Mouse (Mus musculus): Measurements from ENCODE around the gene Plk3. TPM values are rescaled to one million over a fixed set of nuclear protein-coding genes. Genes with fewer than 3 reads are reported as not detected.
A peak's percentile ranks its signal among the peaks of the same experiment; 100 is the strongest.

Gene Plk3
- polyA plus RNA-seq, 1 experiment from 2014 or later = 4.0 TPM

DNA sequence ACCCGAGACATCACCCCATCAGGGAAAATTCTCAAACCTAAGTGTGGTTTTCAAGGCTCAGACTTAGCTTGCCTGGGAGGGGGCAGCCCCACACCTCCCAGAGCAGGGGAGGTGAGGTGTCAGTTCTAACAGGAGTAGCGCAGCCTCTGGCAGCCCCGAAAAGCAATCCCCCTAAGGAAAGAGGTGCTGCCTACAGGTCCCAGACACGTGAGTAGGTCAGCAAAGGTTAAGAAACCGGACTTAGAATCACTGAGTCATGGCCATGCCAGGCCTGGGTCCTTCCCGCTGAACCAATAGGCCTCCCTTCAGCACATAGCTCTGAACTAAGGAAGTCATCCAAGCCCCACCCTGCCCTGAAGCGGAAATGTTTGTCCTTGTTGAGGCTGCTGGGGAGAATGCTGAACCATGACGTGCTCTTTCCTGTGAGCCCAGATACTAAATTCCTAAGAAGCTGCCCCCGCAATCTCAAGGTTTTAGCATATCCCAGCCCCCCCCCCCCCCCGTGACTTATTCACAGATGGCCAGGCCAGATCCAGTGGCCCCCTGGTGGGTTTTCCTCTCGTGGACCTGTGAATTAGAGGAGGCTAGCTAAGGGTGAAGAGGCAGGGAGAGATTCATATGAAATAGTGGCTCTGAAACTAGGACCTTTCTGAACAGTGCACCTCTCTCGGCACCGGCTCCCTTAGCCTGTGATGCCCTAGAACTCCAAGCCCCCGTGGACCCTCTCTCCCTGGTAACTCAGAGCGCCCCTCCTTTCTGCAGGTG, 7.7 kb downstream of the Plk3 start:
- no peak for TF ChIP-seq CTCF (IDR thresholded peaks at IDR 0.05)
- peak; percentile 80 for TF ChIP-seq EP300 (IDR thresholded peaks at IDR 0.05)
- ATAC-seq = peak; percentile 89
- Histone ChIP-seq H3K36me3 (ENCODE audit: insufficient read depth, low read length) (no peaks in the 10 kb centered on the region), H3K27me3 (replicated peaks; ENCODE audit: insufficient read depth, low read length) (no peaks in the 10 kb centered on the region), H3K4me1 (ENCODE audit: insufficient read depth, low read depth, low read length) (peaks cover 20% of the 10 kb centered on the region), H3K4me3 (ENCODE audit: low read depth, low read length) (no peak overlapping the region), H3K4me2 (replicated peaks; ENCODE audit: low read depth, low read length) (no peak overlapping the region), H3K9ac (replicated peaks; ENCODE audit: low read depth) (no peak overlapping the region), H3K9me3 (ENCODE audit: low read length) (no peaks in the 10 kb centered on the region), H3K27ac (ENCODE audit: low read length) (peak overlapping the region; percentile 88)
- peak; percentile 95 for DNase-seq (ENCODE audit: low spot score)
- 33% methylated on average over 15 of the region's 15 CpGs for WGBS

DNA sequence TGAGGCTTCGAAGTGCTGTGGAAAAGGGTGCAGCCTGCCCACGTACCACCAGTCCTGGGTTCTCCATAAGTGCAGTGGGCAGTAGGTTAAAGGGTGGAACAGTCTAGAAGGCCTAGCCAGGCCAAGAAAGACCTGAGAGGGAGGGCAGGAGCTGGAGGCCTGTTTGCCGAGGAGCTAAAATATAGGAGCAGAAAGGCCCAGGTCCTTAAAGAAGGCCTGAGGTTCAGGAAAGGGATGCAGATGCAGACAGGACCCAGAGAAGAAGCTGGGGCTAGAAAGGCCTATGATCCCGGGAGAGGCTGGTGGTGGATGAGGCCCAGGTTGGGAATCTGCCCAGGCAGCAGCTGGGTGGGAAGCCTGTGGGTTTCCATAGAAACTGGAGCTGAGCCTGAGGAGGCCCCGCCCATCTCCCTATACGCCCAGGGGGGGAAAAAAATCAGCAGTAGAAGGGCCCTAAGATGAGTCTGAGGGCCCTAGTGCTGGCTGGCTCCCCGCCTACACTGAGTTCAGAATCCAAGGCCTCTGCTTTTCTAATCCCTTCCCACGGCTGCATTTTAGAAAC, 8.3 kb downstream of the Plk3 start, which contains the start of gene Btbd19:
Gene Btbd19 (minus strand): TSS at position 378 of the 562 bp plus-strand sequence.
- Histone ChIP-seq H3K36me3 (ENCODE audit: insufficient read depth, low read length) (no peaks in the 10 kb centered on the region), H3K4me3 (ENCODE audit: low read depth, low read length) (no peak within 1 kb of the TSS), H3K4me1 (ENCODE audit: insufficient read depth, low read depth, low read length) (peaks cover 20% of the 10 kb centered on the region), H3K4me2 (replicated peaks; ENCODE audit: low read depth, low read length) (0 out of 2 replicates have a peak within 1 kb of the TSS, but pooled peaks have one; percentile 1), H3K9me3 (ENCODE audit: low read length) (no peaks in the 10 kb centered on the region), H3K9ac (replicated peaks; ENCODE audit: low read depth) (peak within 1 kb of the TSS; percentile 16; the same call in 1 of the 2 replicates), H3K27ac (ENCODE audit: low read length) (peak within 1 kb of the TSS; percentile 88), H3K27me3 (replicated peaks; ENCODE audit: insufficient read depth, low read length) (no peaks in the 10 kb centered on the region)
- 36% methylated on average over 8 of the region's 8 CpGs for WGBS
- ATAC-seq = peak; percentile 46
- TF ChIP-seq CTCF (IDR thresholded peaks at IDR 0.05) = no peak
- TF ChIP-seq EP300 (IDR thresholded peaks at IDR 0.05) = no peak
- peak; percentile 85 for DNase-seq (ENCODE audit: low spot score)

- no peak for ATAC-seq
- no peak overlapping the region for H3K4me3 ChIP-seq (ENCODE audit: low read depth, low read length)
- H3K9me3 ChIP-seq (ENCODE audit: low read length) = no peaks in the 10 kb centered on the region
- H3K4me1 ChIP-seq (ENCODE audit: insufficient read depth, low read depth, low read length) = peaks cover 20% of the 10 kb centered on the region
- DNase-seq (ENCODE audit: low spot score) = peak; percentile 49
- TF ChIP-seq CTCF (IDR thresholded peaks at IDR 0.05) (0 out of 2 replicates have a peak, but pooled peaks have one; percentile 10), EP300 (IDR thresholded peaks at IDR 0.05) (no peak)
- H3K27me3 ChIP-seq (replicated peaks; ENCODE audit: insufficient read depth, low read length) = no peaks in the 10 kb centered on the region
- 0 out of 2 replicates have a peak overlapping the region, but pooled peaks have one; percentile 1 for H3K4me2 ChIP-seq (replicated peaks; ENCODE audit: low read depth, low read length)
- H3K9ac ChIP-seq (replicated peaks; ENCODE audit: low read depth) = peak overlapping the region; percentile 16; the same call in 1 of the 2 replicates
- H3K27ac ChIP-seq (ENCODE audit: low read length) = peak overlapping the region; percentile 88
- WGBS = 35% methylated on average over 14 of the region's 14 CpGs
- H3K36me3 ChIP-seq (ENCODE audit: insufficient read depth, low read length) = no peaks in the 10 kb centered on the region
Measured at GRCm38 (mm10) chr4:117124518-117125347, 9.0 kb downstream of the Plk3 start.

DNA sequence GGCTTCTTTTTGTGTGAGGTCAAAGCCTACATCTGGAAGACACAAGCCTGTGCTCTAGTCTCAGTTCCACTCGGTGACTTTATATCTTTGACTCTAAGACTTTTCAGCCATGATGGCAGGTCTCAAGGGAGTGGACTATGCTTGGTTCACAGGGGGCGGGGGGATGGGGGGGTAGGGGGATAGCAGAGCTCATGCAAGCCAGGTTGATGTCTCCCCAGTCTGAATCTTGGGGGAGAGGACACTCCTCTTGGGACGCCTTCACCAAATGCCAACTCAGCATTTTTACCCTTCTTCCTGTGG, 9.6 kb downstream of the Plk3 start:
- Histone ChIP-seq H3K9me3 (ENCODE audit: low read length) (no peaks in the 10 kb centered on the region), H3K27me3 (replicated peaks; ENCODE audit: insufficient read depth, low read length) (no peaks in the 10 kb centered on the region), H3K4me1 (ENCODE audit: insufficient read depth, low read depth, low read length) (peaks cover 20% of the 10 kb centered on the region), H3K36me3 (ENCODE audit: insufficient read depth, low read length) (no peaks in the 10 kb centered on the region), H3K9ac (replicated peaks; ENCODE audit: low read depth) (no peak overlapping the region), H3K4me2 (replicated peaks; ENCODE audit: low read depth, low read length) (no peak overlapping the region), H3K4me3 (ENCODE audit: low read depth, low read length) (no peak overlapping the region), H3K27ac (ENCODE audit: low read length) (peak overlapping the region; percentile 88; the same call in 1 of the 2 replicates)
- no peak for DNase-seq (ENCODE audit: low spot score)
- ATAC-seq = no peak
- WGBS = 79% methylated on average over 3 of the region's 3 CpGs
- TF ChIP-seq CTCF (IDR thresholded peaks at IDR 0.05) (no peak), EP300 (IDR thresholded peaks at IDR 0.05) (no peak)

DNA sequence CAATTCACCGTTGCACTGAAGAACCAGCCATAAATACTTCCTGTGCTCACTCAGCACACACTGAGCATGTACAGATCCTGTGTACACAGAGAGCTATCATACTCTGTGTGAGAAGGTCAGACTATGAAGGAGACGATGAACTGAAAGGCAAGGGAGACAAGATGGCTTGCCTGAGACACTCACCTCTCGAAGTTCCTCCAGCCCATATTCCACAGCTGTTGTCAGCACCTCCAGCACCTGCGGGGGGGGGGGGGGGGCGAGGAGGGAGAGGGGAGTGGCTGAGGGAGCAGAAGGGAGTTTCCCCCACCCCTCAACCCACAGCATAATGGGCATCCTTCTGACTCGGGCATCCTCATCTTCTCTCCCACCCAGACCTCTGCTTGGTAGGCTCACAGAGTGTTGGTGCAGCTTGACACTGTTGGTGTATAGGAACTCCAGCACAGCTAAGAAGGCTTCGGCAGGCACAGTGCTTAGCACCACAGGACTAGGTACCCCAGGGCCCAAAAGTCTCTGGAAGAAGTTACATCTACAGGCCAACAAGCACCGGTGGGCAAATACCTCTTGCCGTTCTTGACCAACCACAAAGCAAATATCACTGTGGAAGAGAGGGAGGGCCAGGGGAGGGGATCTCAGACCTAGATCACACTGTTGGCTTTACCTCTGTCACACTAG, 10.1 kb downstream of the Plk3 start:
- no peak for DNase-seq (ENCODE audit: low spot score)
- Histone ChIP-seq H3K36me3 (ENCODE audit: insufficient read depth, low read length) (no peaks in the 10 kb centered on the region), H3K4me3 (ENCODE audit: low read depth, low read length) (no peak overlapping the region), H3K27ac (ENCODE audit: low read length) (no peak overlapping the region), H3K9ac (replicated peaks; ENCODE audit: low read depth) (no peak overlapping the region), H3K27me3 (replicated peaks; ENCODE audit: insufficient read depth, low read length) (no peaks in the 10 kb centered on the region), H3K4me1 (ENCODE audit: insufficient read depth, low read depth, low read length) (peaks cover 20% of the 10 kb centered on the region), H3K9me3 (ENCODE audit: low read length) (no peaks in the 10 kb centered on the region), H3K4me2 (replicated peaks; ENCODE audit: low read depth, low read length) (no peak overlapping the region)
- ATAC-seq = no peak
- no peak for TF ChIP-seq CTCF (IDR thresholded peaks at IDR 0.05)
- TF ChIP-seq EP300 (IDR thresholded peaks at IDR 0.05) = no peak
- 61% methylated on average over 7 of the region's 9 CpGs for WGBS

Data from lung, postnatal 0 days (tissue).